Mouse (Mus musculus) liver, adult 2 months (tissue): ENCODE measurements at regions not wholly inside any gene's neighbourhood (a gene's known extent, or its start where the extent isn't known, plus 50 kb on each side); places are given as distances from the start of the nearest gene placed in this dataset.

ENCODE experiments used
- DNase-seq: peaks from one replicate; pipeline ENCODE4 v3.0.0-alpha.2; 2011; ENCODE audit warnings: low read depth, low spot score; ENCODE audit errors: extremely low read depth
- H3K27ac ChIP-seq: fragments of 200-500 bp; replicated peaks from 2 replicates; pipeline ENCODE4 v1.5.1; 2012; ENCODE audit warnings: low read depth, mild to moderate bottlenecking, control low read depth, inconsistent platforms, low read length; ENCODE audit not compliant: insufficient read depth
- H3K27me3 ChIP-seq: fragments of 200-500 bp; 2 replicates; pipeline ENCODE4 v1.6.1; 2012; ENCODE audit warnings: mild to moderate bottlenecking, moderate library complexity, low read length, inconsistent platforms; ENCODE audit not compliant: control insufficient read depth, insufficient read depth
- H3K36me3 ChIP-seq: fragments of 200-500 bp; 2 replicates; pipeline ENCODE4 v1.6.1; 2012; ENCODE audit warnings: low read length, inconsistent platforms; ENCODE audit not compliant: control insufficient read depth, insufficient read depth
- H3K4me1 ChIP-seq: fragments of 200-500 bp; 2 replicates; pipeline ENCODE4 v1.6.1; 2011; ENCODE audit warnings: low read length; ENCODE audit not compliant: control insufficient read depth, insufficient read depth
- H3K4me3 ChIP-seq: fragments of 200-500 bp; 2 replicates; pipeline ENCODE4 v1.5.1; 2011; ENCODE audit warnings: low read depth, mild to moderate bottlenecking, control low read depth, low read length, moderate library complexity; ENCODE audit not compliant: insufficient read depth
- H3K79me2 ChIP-seq: fragments of 200-500 bp; 2 replicates; pipeline ENCODE4 v1.6.1; 2012; ENCODE audit warnings: inconsistent platforms, mild to moderate bottlenecking, low read length, moderate library complexity; ENCODE audit not compliant: control insufficient read depth, insufficient read depth
- H3K9ac ChIP-seq: fragments of 200-500 bp; 2 replicates; pipeline ENCODE4 v1.6.1; 2012; ENCODE audit warnings: low read depth, mild to moderate bottlenecking, control low read depth, inconsistent platforms, low read length
- CTCF ChIP-seq: fragments of 200-500 bp; IDR thresholded peaks from 2 replicates; pipeline ENCODE4 v1.5.1; 2011; ENCODE audit warnings: low read depth, low read length, control low read depth
- POLR2A ChIP-seq: fragments of 200-500 bp; IDR thresholded peaks from 2 replicates; pipeline ENCODE4 v1.6.1; 2011; ENCODE audit warnings: low read length, control low read depth; ENCODE audit not compliant: insufficient read depth; ENCODE audit errors: extremely low read depth
- WGBS: fragments of 180-500 bp; shearing (Covaris S2); methylation state at CpG from one replicate; pipeline ENCODE4 v1.1.7; 2018; 5-methylcytosine and 5-hydroxymethylcytosine counted together

DNA sequence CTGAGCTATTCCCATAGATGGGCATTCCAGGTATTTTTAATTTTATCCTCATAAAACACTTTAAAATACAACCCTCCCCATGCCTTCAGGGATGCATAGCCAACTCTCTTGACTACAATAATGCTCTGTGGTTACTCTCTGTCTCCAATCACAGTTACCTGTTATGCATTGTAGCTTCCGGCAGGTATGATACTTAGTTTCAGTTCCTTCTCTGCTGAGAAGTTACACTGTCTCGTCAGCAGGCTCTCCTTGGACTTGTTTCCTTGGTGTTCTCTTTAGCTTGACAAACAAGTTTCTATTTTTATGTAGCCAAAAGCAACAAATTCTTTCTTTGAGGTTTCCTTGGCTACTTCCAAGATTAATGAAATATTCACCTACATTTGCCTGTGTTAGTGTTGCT lies 126.6 kb upstream of the Pkdcc start:
- no peaks in the 10 kb centered on the region for H3K36me3 ChIP-seq
- DNase-seq: no peak
- TF ChIP-seq POLR2A: no peak
- TF ChIP-seq CTCF: no peak
- WGBS: 88% methylated on average over 2 of the region's 2 CpGs
- H3K27ac ChIP-seq: no peak overlapping the region
- H3K27me3 ChIP-seq: no peaks in the 10 kb centered on the region
- H3K4me1 ChIP-seq: peaks cover 6% of the 10 kb centered on the region
- H3K9ac ChIP-seq: no peak overlapping the region
- no peak overlapping the region for H3K4me3 ChIP-seq
- H3K79me2 ChIP-seq: no peaks in the 10 kb centered on the region

DNA sequence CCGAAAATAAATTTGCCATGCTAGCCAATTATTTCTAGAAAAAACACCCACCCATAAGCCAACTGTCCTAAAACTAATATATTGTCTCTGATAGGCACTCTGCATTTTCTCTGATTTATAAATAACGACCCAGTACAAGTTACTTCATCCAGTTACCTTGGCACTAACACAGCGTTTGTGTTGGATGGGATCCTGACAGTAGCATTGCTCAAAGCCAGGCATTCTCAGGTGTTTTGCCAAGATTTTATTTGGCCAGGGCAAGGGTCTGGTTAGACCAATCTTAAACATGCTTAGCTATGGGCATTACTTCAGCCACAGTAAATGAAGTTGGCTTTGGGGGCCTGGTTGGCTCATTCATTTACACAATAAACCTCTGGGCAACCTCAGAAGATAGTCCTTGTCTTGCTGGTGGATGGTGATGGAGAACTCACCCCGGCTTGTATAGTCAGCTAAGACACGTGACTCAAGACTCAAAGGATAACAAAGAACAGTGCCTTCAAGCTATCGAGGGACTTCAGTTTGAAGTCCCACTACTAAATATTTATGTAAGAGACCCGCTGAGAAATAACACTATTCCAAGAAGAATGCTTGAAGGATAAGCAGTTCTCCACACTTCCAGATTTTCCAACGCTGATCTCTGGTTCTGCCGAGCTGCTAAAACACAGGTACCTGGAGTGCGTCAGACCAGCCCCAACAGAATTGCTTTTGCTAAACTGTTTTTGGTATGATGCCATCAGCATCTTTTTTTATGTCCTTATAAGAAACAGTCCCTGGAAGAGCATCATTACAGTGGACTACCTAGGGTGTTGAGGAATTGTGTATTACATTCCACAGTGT lies 125.0 kb upstream of the Pkdcc start:
- 43% methylated on average over 10 of the region's 10 CpGs for WGBS
- H3K27ac ChIP-seq: no peak overlapping the region
- DNase-seq: peak; percentile 97
- no peaks in the 10 kb centered on the region for H3K27me3 ChIP-seq
- H3K4me3 ChIP-seq: no peak overlapping the region
- H3K9ac ChIP-seq: no peak overlapping the region
- no peaks in the 10 kb centered on the region for H3K36me3 ChIP-seq
- no peak for TF ChIP-seq CTCF
- TF ChIP-seq POLR2A: no peak
- no peaks in the 10 kb centered on the region for H3K79me2 ChIP-seq
- H3K4me1 ChIP-seq: peaks cover 6% of the 10 kb centered on the region

DNA sequence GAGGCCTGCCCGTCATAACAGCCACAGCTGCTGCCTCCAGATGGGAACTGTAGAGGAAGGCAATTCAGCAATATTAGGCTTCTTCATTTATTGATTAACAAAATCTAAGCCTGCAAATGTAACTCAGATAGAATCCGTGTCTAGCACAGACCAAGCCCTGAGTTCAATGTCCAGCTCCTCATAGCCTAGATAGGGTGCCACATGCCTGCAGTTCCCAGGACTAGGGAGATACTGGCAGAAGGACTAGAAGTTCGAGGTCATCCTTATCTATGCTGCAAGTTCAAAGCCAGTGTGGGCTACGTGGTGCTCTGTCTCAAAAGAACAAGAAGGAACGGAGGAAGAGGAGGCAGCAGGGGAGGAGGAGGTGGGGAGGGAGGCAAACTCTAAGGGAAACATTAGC lies 121.2 kb upstream of the Pkdcc start:
- H3K79me2 ChIP-seq: no peaks in the 10 kb centered on the region
- no peaks in the 10 kb centered on the region for H3K36me3 ChIP-seq
- no peak overlapping the region for H3K27ac ChIP-seq
- TF ChIP-seq POLR2A (no peak), CTCF (no peak)
- H3K4me1 ChIP-seq: peaks cover 6% of the 10 kb centered on the region
- H3K4me3 ChIP-seq: no peak overlapping the region
- H3K9ac ChIP-seq: no peak overlapping the region
- H3K27me3 ChIP-seq: no peaks in the 10 kb centered on the region
- 63% methylated on average over 5 of the region's 5 CpGs for WGBS
- peak; percentile 17 for DNase-seq

DNA sequence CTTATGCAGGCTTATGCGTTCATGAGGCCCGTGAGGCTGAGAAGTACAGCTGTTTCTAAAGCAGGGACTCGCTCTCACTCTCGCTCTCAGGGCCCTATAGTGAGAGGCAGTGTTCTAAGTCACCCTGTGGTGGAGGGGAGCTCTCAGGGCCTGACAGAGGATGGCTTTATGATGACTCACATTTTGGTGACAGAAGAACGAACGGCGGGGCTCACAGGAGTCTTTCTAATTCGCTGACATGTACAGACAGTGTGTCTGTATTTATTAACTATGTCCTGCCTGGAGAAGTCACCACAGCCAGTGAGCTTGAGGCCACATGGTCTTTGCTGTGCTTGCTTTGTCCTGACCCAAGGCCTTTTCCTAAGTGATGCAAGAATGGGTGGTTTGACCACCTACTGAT lies 118.6 kb upstream of the Pkdcc start:
- Histone ChIP-seq H3K27me3 (no peaks in the 10 kb centered on the region), H3K9ac (no peak overlapping the region), H3K4me1 (no peaks in the 10 kb centered on the region), H3K4me3 (no peak overlapping the region), H3K27ac (no peak overlapping the region), H3K36me3 (no peaks in the 10 kb centered on the region), H3K79me2 (no peaks in the 10 kb centered on the region)
- 72% methylated on average over 8 of the region's 8 CpGs for WGBS
- TF ChIP-seq POLR2A: no peak
- TF ChIP-seq CTCF: no peak
- DNase-seq: no peak

DNA sequence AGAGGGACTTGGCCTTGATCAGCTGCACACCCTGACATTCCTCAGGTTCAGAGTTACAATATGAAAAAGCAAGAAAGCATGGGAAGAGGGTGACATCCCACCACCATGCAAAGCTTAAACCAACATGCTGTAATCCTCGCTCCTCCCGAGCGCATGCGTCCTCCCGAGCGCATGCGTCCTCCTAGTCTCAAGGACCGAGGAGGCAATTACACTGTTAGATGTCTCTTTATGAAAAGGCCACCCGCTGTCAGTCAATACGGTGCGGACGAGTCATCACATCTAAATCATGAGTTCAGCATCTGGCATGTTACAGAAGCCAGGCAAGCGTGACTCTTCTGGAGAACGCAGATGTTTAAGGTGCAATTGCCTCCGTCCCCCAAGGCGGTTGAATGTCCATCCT lies 117.1 kb upstream of the Pkdcc start:
- H3K4me1 ChIP-seq: no peaks in the 10 kb centered on the region
- H3K79me2 ChIP-seq: no peaks in the 10 kb centered on the region
- no peak overlapping the region for H3K27ac ChIP-seq
- H3K27me3 ChIP-seq: no peaks in the 10 kb centered on the region
- no peaks in the 10 kb centered on the region for H3K36me3 ChIP-seq
- TF ChIP-seq CTCF: no peak
- TF ChIP-seq POLR2A: no peak
- WGBS: 97% methylated on average over 16 of the region's 16 CpGs
- no peak overlapping the region for H3K4me3 ChIP-seq
- DNase-seq: no peak
- H3K9ac ChIP-seq: no peak overlapping the region

DNA sequence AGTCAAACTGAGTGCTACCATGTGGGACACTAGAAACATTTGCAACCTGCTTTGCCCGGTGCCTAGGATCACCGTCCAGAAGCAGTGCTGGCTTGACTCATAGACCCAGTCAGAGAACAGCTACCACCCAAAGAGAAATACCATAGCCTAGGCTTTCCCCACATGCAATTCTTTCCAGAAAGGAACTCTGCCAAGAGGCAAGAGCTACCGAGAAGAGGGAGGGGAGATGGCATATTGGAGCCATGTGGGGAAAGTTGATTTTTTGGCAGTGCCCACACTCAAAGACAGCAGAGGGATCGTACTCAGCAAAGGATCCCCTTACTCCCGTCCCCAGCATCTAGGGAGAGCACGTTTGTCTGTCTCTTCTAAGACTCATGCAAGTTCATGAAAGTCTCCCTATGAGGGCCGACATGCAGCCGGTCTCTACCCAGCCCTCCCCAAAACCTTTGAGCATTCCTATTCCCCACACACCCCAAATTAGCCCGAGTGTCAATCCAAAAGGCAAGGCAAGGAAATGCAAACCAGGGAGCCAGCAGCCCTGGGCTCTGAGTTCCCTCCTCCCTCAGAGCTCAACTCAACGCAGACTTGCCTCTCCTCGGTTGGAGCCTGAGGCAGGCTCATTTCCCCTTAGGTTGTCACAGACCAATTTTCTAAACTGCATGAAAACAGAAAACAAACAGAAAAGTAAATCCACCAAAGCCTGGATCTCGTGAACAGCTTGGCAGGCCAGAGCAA lies 116.2 kb upstream of the Pkdcc start:
- no peaks in the 10 kb centered on the region for H3K79me2 ChIP-seq
- no peak for DNase-seq
- H3K36me3 ChIP-seq: no peaks in the 10 kb centered on the region
- no peak overlapping the region for H3K9ac ChIP-seq
- H3K27me3 ChIP-seq: no peaks in the 10 kb centered on the region
- no peaks in the 10 kb centered on the region for H3K4me1 ChIP-seq
- WGBS: 90% methylated on average over 12 of the region's 12 CpGs
- H3K27ac ChIP-seq: no peak overlapping the region
- H3K4me3 ChIP-seq: no peak overlapping the region
- TF ChIP-seq CTCF (no peak), POLR2A (no peak)
